Mouse (Mus musculus) splenic B cell, adult 2 months (primary cell): ENCODE results near the gene Anks6.
A peak's percentile ranks its signal among the peaks of the same experiment; 100 is the strongest.

Source experiments
- DNase-seq: peaks from one replicate; pipeline ENCODE4 v3.0.0-alpha.2; 2011; ENCODE audit warnings: low read depth, low spot score
- H3K27me3 ChIP-seq: 2 replicates; pipeline ENCODE4 v1.6.1; 2012; ENCODE audit warnings: mild to moderate bottlenecking, low read length, moderate library complexity, mixed read lengths; ENCODE audit not compliant: control insufficient read depth, poor library complexity, insufficient read depth, severe bottlenecking
- H3K36me3 ChIP-seq: 2 replicates; pipeline ENCODE4 v1.6.1; 2012; ENCODE audit warnings: mild to moderate bottlenecking, low read length, moderate library complexity, mixed read lengths; ENCODE audit not compliant: control insufficient read depth, poor library complexity, insufficient read depth, severe bottlenecking

Gene Anks6

GRCm38 (mm10) chr4:47022804-47023603 is 34.2 kb downstream of the Anks6 start:
- Histone ChIP-seq H3K27me3 (no peaks in the 10 kb centered on the region), H3K36me3 (no peaks in the 10 kb centered on the region)
- DNase-seq: no peak

- Histone ChIP-seq H3K27me3 (no peaks in the 10 kb centered on the region), H3K36me3 (no peaks in the 10 kb centered on the region)
- DNase-seq: peak; percentile 81
These were observed 36.7 kb downstream of the Anks6 start for GRCm38 (mm10) chr4:47020563-47020962.

GRCm38 (mm10) chr4:47015156-47015555 is 42.1 kb downstream of the Anks6 start:
- no peaks in the 10 kb centered on the region for H3K36me3 ChIP-seq
- no peak for DNase-seq
- no peaks in the 10 kb centered on the region for H3K27me3 ChIP-seq

GRCm38 (mm10) chr4:47012476-47012875 is 44.8 kb downstream of the Anks6 start:
- DNase-seq: no peak
- Histone ChIP-seq H3K27me3 (no peaks in the 10 kb centered on the region), H3K36me3 (no peaks in the 10 kb centered on the region)

GRCm38 (mm10) chr4:47010400-47011231 is 46.6 kb downstream of the Anks6 start:
- Histone ChIP-seq H3K36me3 (no peaks in the 10 kb centered on the region), H3K27me3 (no peaks in the 10 kb centered on the region)
- peak; percentile 93 for DNase-seq

- peak; percentile 60 for DNase-seq
- Histone ChIP-seq H3K36me3 (no peaks in the 10 kb centered on the region), H3K27me3 (no peaks in the 10 kb centered on the region)
These were observed 56.4 kb downstream of the Anks6 start for GRCm38 (mm10) chr4:47000626-47001395.

GRCm38 (mm10) chr4:46997969-46998368 is 59.3 kb downstream of the Anks6 start:
- H3K27me3 ChIP-seq: no peaks in the 10 kb centered on the region
- no peaks in the 10 kb centered on the region for H3K36me3 ChIP-seq
- no peak for DNase-seq

- peak; percentile 32 for DNase-seq
- Histone ChIP-seq H3K27me3 (no peaks in the 10 kb centered on the region; the same call in 1 of the 2 replicates), H3K36me3 (no peaks in the 10 kb centered on the region)
These were observed 64.3 kb downstream of the Anks6 start for GRCm38 (mm10) chr4:46992827-46993473.

- DNase-seq: no peak
- Histone ChIP-seq H3K27me3 (no peaks in the 10 kb centered on the region; the same call in 1 of the 2 replicates), H3K36me3 (no peaks in the 10 kb centered on the region)
These were observed 65.3 kb downstream of the Anks6 start for GRCm38 (mm10) chr4:46991959-46992316.

- H3K36me3 ChIP-seq: no peaks in the 10 kb centered on the region
- no peaks in the 10 kb centered on the region; the same call in 1 of the 2 replicates for H3K27me3 ChIP-seq
- DNase-seq: no peak
These were observed 65.9 kb downstream of the Anks6 start, which contains the start of gene Gabbr2 for GRCm38 (mm10) chr4:46991016-46991958. Gabbr2 (minus strand) TSS chr4:46991873.

GRCm38 (mm10) chr4:46990281-46991015 is 66.8 kb downstream of the Anks6 start:
- Histone ChIP-seq H3K27me3 (no peaks in the 10 kb centered on the region; the same call in 1 of the 2 replicates), H3K36me3 (no peaks in the 10 kb centered on the region)
- DNase-seq: no peak

GRCm38 (mm10) chr4:46989842-46990241 is 67.4 kb downstream of the Anks6 start:
- H3K27me3 ChIP-seq: no peaks in the 10 kb centered on the region; the same call in 1 of the 2 replicates
- H3K36me3 ChIP-seq: no peaks in the 10 kb centered on the region
- peak; percentile 22 for DNase-seq

- Histone ChIP-seq H3K27me3 (no peaks in the 10 kb centered on the region; the same call in 1 of the 2 replicates), H3K36me3 (no peaks in the 10 kb centered on the region)
- DNase-seq: no peak
These were observed 68.4 kb downstream of the Anks6 start for GRCm38 (mm10) chr4:46988824-46989223.
